Mouse (Mus musculus): ENCODE results near the gene Scarb1.

Gene Scarb1

DNA sequence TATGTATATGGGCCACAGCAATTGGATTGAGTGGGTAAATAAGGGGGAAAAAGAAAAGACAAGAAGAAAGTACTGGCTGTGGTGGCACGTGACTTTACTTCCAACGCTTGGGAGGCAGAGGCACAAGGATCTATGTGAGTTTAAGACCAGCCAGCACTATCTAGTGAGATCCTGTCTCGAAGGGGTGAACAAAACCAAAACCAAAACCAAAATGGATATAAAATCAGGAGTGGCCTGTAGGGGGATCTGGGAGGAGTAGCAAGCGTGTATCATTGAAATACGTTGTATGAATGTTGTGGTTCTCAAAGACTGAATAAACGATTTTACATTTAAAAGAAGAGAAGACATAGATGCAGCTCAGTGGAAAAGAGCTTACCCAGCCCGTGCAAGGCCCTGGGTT is 34.5 kb downstream of the Scarb1 start:
- no peak for DNase-seq (ENCODE audit: low spot score in 2 of 2)

DNA sequence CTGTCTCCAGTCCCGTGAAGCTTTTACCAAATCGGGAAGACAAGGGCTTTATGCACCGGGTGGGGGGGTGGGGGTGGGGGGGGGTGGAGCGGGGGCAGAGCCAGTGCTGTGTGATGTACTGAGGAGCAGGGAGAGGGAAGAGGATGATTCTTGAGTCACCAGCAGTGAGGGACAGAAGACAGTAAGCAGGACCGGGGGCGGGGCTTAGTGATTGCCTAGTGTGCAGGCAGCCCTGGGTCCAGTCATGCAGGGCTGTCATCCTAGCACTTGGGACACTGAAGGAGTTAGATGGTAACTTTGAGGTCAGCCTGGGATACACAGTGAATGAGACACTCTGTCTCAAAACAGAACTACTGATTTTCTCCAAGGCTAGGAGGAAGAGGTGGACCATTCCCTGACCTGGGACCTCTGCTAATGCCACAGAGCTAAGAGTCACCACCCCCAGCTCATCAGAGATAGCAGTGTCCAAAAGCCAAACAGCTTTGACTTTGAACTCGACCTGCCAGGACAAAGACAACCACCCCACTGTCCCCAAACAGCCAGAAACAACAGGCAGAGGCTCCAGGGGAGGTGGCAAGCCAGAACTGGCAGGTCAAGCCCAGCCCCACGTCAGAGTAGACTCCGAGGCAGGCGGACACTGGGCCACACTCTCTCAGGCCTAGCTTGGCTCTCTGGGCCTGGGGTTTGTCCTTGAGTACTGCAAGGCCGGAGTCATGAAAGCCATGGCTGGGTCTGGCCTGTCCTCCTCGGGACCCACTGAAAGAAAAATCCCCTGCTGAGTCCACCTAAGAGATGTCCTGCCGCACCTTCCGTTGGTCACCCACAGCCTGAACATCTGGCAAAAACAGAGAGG is 35.4 kb downstream of the Scarb1 start:
- DNase-seq (ENCODE audit: low spot score in 2 of 2): no peak

GRCm38 (mm10) chr5:125304245-125304856 is 36.5 kb downstream of the Scarb1 start:
- peak in 1 of 2 experiments; percentile 39 for DNase-seq (ENCODE audit: low spot score in 2 of 2)

DNA sequence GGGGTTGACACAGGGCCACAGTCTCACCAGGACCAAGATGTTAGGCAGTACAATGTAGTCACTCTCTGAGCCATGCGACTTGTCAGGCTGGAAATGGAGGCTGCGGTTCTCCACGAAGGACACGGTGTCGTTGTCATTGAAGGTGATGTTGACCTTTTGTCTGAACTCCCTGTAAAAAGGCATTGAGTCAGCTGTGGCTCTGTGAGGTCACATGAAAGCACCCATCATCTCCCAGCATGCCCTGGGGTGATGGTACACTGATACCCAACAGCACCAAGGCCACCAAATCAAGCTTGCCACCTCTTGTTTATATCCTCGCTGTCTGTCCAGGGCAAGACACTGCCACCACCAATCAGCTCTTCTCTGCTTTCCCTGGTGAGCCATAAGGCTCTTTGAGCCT is 37.8 kb downstream of the Scarb1 start:
- DNase-seq (ENCODE audit: low spot score in 2 of 2): no peak

- DNase-seq (ENCODE audit: low spot score in 2 of 2): no peak
Measured at GRCm38 (mm10) chr5:125298234-125298633, 42.7 kb downstream of the Scarb1 start.

GRCm38 (mm10) chr5:125297171-125297570 is 43.7 kb downstream of the Scarb1 start:
- DNase-seq (ENCODE audit: low spot score in 2 of 2): no peak

DNA sequence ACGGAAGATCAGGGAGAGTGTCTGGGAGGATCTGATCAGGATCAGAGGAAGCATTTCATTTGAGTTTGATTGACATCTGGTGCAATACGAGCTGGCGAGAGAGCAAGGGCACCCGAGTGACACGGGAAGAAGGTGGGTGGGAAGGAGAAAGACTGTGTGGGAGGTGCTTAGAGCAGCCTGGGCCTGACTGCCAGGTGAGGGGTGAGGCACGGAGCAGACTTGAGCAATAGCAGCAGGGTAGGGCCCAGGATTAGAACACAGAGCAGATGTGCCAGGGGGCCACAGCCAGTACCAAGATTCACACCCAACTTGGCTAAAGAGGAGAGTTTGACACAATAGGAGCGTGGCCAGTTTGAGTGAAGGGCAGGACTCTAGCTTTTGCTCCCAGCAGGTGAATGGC is 47.9 kb downstream of the Scarb1 start:
- no peak for DNase-seq (ENCODE audit: low spot score in 2 of 2)

DNA sequence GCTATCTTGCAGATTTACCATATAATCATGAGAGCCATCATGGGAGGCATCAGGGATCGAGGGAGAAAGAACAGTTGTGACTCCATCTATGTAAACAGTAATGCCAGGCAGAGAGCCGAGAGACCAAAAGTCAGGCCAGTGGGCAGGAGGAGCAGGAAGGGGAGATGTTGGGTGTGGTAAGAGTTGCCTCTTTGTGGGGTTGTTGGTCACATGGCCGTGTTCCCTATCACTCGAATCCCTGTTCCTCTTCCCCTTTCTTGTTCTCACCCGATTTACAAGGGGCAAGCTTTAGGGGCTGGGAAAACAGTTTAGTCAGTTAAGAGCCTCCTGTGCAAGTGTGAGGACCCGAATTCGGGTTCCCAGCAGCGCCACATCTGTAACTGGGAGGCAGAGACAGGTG is 49.0 kb downstream of the Scarb1 start:
- no peak for DNase-seq (ENCODE audit: low spot score in 2 of 2)

DNA sequence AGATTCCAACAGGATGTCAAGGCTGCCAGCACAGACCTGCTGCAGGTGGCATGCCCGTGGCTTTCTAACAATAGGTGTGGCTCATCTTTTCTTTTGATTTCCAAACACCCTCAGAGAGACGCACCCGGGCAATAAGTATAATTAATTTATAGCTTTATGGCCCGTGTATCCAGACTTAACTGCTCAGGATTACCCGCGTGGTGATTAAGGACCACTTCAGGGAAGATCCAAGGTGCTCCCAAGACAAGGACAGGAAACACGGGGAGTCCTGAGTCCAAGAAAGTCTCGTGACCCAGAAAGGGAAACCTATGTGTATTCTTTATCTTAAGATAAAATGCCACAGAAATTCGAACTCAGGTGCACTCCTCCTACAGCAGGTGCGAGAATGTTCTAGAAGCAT is 49.5 kb downstream of the Scarb1 start:
- DNase-seq (ENCODE audit: low spot score in 2 of 2): no peak

GRCm38 (mm10) chr5:125287053-125287655 is 53.7 kb downstream of the Scarb1 start:
- DNase-seq (ENCODE audit: low spot score in 2 of 2): no peak

- DNase-seq (ENCODE audit: low spot score in 2 of 2): no peak
Measured at GRCm38 (mm10) chr5:125286090-125286489, 54.8 kb downstream of the Scarb1 start.

DNA sequence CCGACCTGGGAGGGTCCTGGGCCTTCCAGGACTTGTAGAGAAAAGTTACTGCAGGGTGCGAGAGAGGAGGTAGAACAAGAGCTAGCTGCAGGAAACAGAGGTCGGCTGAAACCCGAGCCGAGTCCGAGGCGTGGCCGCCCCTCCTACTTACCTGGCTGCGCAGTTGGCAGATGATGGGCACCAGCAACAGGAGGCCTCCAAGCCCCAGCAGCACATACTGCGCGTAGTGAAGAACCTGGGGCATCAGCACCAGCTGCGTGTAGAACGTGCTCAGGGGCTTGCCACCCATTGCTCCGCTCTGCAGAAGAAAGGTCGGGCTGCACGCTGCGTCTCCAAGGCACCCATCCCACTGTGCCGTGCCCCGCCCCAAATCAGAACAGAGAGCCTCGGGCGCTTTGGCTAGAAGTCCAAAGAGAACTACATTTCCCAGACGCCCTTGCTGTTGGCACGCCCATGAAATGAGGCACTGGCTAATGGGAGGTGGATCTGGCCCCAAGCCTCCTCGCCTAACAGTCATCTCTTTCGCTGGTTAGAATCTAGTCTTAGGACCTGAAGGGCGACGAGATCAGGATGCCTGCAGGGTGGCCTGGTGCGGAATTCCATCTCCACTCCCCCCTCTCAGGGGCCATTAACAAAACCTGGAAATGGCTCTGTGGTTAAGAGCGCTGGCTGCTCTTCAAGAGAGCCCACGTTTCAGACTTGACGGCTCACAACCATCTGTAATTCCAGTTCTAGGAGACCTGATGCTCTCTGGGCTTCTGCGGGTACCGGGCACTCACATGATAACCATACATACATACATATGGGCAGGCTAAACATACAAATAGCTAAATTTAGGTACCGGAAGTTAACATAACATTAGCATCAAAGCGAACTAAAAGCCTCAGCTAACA is 56.9 kb downstream of the Scarb1 start:
- no peak for DNase-seq (ENCODE audit: low spot score in 2 of 2)

DNA sequence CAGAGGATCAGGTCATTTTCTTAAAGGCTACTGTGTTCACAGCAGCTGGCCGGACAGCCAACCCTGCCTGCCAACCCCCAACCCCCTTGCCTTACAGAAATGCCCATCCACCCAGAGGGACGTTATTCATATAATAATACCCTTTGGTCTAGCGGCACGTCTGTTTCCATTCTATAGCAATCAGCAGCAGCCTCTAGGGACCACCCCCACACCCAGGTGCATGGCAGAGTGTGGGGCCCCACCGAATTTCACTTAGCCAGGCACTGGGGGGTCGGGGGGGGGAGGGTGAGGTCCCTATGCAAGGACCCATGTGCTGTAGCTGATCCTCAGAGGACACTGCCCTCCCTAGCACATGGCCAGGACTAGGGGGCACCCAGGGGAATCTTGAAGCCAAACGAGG is 61.7 kb downstream of the Scarb1 start:
- no peak for DNase-seq (ENCODE audit: low spot score in 2 of 2)

DNA sequence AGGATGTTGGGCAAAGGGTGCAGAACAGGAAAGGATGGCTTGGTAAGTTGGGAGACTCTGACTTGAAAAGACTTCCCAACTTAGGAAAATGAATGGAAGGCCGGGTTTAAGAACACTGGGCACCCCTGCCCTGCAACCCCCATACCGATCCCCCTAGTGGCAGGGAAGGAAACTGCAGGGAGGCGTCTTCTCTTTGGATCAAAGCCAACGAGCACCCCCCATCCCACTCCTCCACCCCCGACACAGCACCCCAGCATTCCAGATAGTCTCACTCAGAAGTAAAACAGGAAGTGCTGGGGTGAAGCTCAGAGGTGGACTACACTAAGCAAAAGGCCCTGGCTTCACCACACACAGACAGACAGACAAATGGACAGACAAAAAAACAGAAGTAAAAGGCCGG is 62.6 kb downstream of the Scarb1 start:
- peak; percentile 24 to 63 for DNase-seq (ENCODE audit: low spot score in 2 of 2)

GRCm38 (mm10) chr5:125277313-125277712 is 63.6 kb downstream of the Scarb1 start:
- DNase-seq (ENCODE audit: low spot score in 2 of 2): no peak

- DNase-seq (ENCODE audit: low spot score in 2 of 2): no peak
Measured at GRCm38 (mm10) chr5:125276765-125277164, 64.1 kb downstream of the Scarb1 start.

DNA sequence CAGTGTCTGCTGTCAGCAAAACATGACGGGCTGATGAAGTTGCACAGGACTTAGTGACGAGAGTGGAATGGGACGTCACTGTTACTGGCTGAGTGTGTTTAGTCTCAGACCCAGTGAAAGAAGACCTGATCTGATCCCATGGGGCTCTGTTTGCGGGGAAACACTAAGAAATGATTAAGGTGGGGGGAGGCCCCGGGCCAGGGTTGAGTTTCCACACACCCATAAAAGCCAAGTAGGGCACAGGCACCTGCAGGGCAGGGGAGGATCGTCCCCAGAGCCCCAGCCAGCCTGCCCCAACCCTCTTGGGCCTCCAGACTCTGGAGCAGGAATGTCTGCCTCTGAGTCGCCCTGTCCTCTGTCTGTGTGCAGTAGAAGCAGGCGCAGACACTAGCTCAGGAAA is 65.6 kb downstream of the Scarb1 start:
- no peak for DNase-seq (ENCODE audit: low spot score in 2 of 2)

- DNase-seq (ENCODE audit: low spot score in 2 of 2): no peak
Measured at GRCm38 (mm10) chr5:125274773-125275172, 66.1 kb downstream of the Scarb1 start.

DNA sequence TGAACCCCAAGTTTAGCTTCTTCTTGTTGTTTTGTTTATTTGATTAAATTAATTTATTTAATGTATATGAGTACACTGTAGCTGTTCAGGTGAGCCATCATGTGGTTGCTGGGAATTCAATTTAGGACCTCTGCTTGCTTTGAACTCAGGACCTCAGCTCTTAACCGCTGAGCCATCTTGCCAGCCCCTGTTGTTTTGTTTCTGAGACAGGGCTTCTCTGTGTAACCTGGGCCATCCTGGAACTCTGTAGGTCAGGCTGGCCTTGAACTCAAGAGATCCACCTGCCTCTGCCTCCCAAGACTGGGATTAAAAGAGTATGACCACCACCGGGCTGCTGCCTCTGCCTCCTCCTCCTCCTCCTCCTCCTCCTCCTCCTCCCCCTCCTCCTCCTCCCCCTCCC is 66.7 kb downstream of the Scarb1 start:
- no peak for DNase-seq (ENCODE audit: low spot score in 2 of 2)

DNA sequence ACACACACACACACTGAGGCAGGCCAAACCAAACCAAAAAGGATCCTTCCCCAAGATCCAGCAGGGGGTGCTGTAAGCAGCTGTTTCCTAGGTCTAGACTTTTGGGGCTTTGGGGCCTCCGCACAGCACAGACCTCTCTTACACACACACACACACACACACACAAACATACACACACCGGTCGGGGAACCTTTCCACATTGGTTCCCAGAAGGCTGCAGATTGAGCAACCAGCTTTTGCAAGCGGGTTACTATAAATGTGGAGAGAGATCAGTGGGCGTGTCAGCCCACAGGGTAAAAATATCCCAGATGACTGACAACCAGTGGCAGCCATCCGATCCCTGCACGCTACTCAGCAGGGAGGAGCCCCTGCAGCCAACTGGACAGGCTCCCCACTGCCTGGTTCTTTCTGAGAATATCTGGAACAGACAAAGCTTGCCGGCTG is 67.2 kb downstream of the Scarb1 start:
- DNase-seq (ENCODE audit: low spot score in 2 of 2): peak; percentile 22 to 69

GRCm38 (mm10) chr5:125272231-125272988 is 68.5 kb downstream of the Scarb1 start:
- no peak for DNase-seq (ENCODE audit: low spot score in 2 of 2)

All from spleen, postnatal 10 days (tissue).